Mouse (Mus musculus) hindbrain, embryonic 11.5 days (tissue): ENCODE results near the gene Negr1. TPM values are rescaled to one million over a fixed set of nuclear protein-coding genes. Genes with fewer than 3 reads are reported as not detected.
A peak's percentile ranks its signal among the peaks of the same experiment; 100 is the strongest.

Experiments
- ATAC-seq: fragments of 200-750 bp; cut with Nextera tagmentation; 2 replicates; pipeline ENCODE4 v1.8.0; 2017; ENCODE audit warnings: mild to moderate bottlenecking, moderate TSS enrichment, moderate library complexity; ENCODE audit not compliant: low FRiP score
- DNase-seq: peaks from one replicate; pipeline ENCODE4 v3.0.0-alpha.2; 2015; ENCODE audit warnings: low spot score
- H3K27ac ChIP-seq: fragments of 300-500 bp; sonication (generic); 2 replicates; pipeline ENCODE4 v1.5.1; 2014; ENCODE audit warnings: mild to moderate bottlenecking, low read depth, low read length
- H3K27me3 ChIP-seq: fragments of 300-500 bp; sonication (generic); 2 replicates; pipeline ENCODE4 v1.6.1; 2014; ENCODE audit warnings: mild to moderate bottlenecking, low read length, moderate library complexity, mixed read lengths; ENCODE audit not compliant: control insufficient read depth, insufficient read depth
- H3K36me3 ChIP-seq: fragments of 300-500 bp; sonication (generic); 2 replicates; pipeline ENCODE4 v1.6.1; 2014; ENCODE audit warnings: mild to moderate bottlenecking, low read length, moderate library complexity, mixed read lengths; ENCODE audit not compliant: control insufficient read depth, insufficient read depth
- H3K4me1 ChIP-seq: fragments of 300-500 bp; sonication (generic); replicated peaks from 2 replicates; pipeline ENCODE4 v1.6.1; 2014; ENCODE audit warnings: low read length, mixed read lengths; ENCODE audit not compliant: control insufficient read depth, insufficient read depth
- H3K4me2 ChIP-seq: fragments of 300-500 bp; sonication (generic); replicated peaks from 2 replicates; pipeline ENCODE4 v1.6.1; 2014; ENCODE audit warnings: mild to moderate bottlenecking, low read depth, low read length
- H3K4me3 ChIP-seq: fragments of 300-500 bp; sonication (generic); 2 replicates; pipeline ENCODE4 v1.5.1; 2014; ENCODE audit warnings: low read depth, low read length
- H3K9ac ChIP-seq: fragments of 300-500 bp; sonication (generic); 2 replicates; pipeline ENCODE4 v1.6.1; 2014; ENCODE audit warnings: low read depth, low read length
- H3K9me3 ChIP-seq: fragments of 300-500 bp; sonication (generic); 2 replicates; pipeline ENCODE4 v1.6.1; 2016; ENCODE audit warnings: low read length; ENCODE audit not compliant: control insufficient read depth
- WGBS: fragments of 180-500 bp; shearing (Covaris S2); extraction: QIAGEN DNeasy Blood & Tissue Kit; methylation state at CpG from one replicate; pipeline ENCODE4 v1.1.7; 2014; 5-methylcytosine and 5-hydroxymethylcytosine counted together
- polyA plus RNA-seq: library from polyadenylated mRNA; unstranded; fragments of >200 nt; fragmentation: Nextera tagmentation; extraction: Ambion mirVana; gene quantifications from 2 replicates; pipeline ENCODE4 v1.2.1, GENCODE M21; 2014

Gene Negr1
- polyA plus RNA-seq, 1 experiment from 2014 or later, result 7.7 TPM

GRCm38 (mm10) chr3:156992811-156993210 is 431.2 kb downstream of the Negr1 start:
- no peaks in the 10 kb centered on the region for H3K9me3 ChIP-seq
- no peak overlapping the region for H3K9ac ChIP-seq
- WGBS, result 86% methylated on average over 1 of the region's 1 CpGs
- no peaks in the 10 kb centered on the region for H3K36me3 ChIP-seq
- H3K27me3 ChIP-seq, result no peaks in the 10 kb centered on the region
- no peak overlapping the region for H3K4me2 ChIP-seq
- H3K4me3 ChIP-seq, result no peak overlapping the region
- no peak overlapping the region for H3K27ac ChIP-seq
- no peaks in the 10 kb centered on the region for H3K4me1 ChIP-seq
- ATAC-seq, result no peak
- DNase-seq, result no peak

GRCm38 (mm10) chr3:156999177-156999808 is 437.7 kb downstream of the Negr1 start:
- no peaks in the 10 kb centered on the region for H3K4me1 ChIP-seq
- WGBS, result 83% methylated on average over 5 of the region's 5 CpGs
- H3K27me3 ChIP-seq, result no peaks in the 10 kb centered on the region
- H3K4me3 ChIP-seq, result no peak overlapping the region
- no peaks in the 10 kb centered on the region for H3K9me3 ChIP-seq
- no peak overlapping the region for H3K4me2 ChIP-seq
- ATAC-seq (no peak), DNase-seq (no peak)
- H3K9ac ChIP-seq, result no peak overlapping the region
- H3K27ac ChIP-seq, result no peak overlapping the region
- H3K36me3 ChIP-seq, result no peaks in the 10 kb centered on the region

- Histone ChIP-seq H3K27me3 (no peaks in the 10 kb centered on the region), H3K27ac (no peak overlapping the region), H3K4me3 (no peak overlapping the region), H3K4me1 (no peaks in the 10 kb centered on the region), H3K4me2 (no peak overlapping the region), H3K9me3 (no peaks in the 10 kb centered on the region), H3K36me3 (no peaks in the 10 kb centered on the region), H3K9ac (no peak overlapping the region)
- 87% methylated on average over 2 of the region's 2 CpGs for WGBS
- no peak for ATAC-seq
- no peak for DNase-seq
Observed at GRCm38 (mm10) chr3:157021632-157022031, 460.0 kb downstream of the Negr1 start.

GRCm38 (mm10) chr3:157024580-157024979 is 463.0 kb downstream of the Negr1 start:
- Histone ChIP-seq H3K27me3 (no peaks in the 10 kb centered on the region), H3K9me3 (no peaks in the 10 kb centered on the region), H3K27ac (no peak overlapping the region), H3K36me3 (no peaks in the 10 kb centered on the region), H3K4me3 (no peak overlapping the region), H3K4me2 (no peak overlapping the region), H3K4me1 (no peaks in the 10 kb centered on the region), H3K9ac (no peak overlapping the region)
- ATAC-seq, result no peak
- no peak for DNase-seq
- WGBS, result 84% methylated on average over 6 of the region's 6 CpGs

- Histone ChIP-seq H3K36me3 (no peaks in the 10 kb centered on the region), H3K9ac (no peak overlapping the region), H3K27ac (no peak overlapping the region), H3K9me3 (no peaks in the 10 kb centered on the region), H3K4me3 (no peak overlapping the region), H3K27me3 (no peaks in the 10 kb centered on the region), H3K4me1 (no peaks in the 10 kb centered on the region), H3K4me2 (no peak overlapping the region)
- WGBS, result 64% methylated on average over 4 of the region's 4 CpGs
- DNase-seq (no peak), ATAC-seq (0 out of 2 replicates have a peak, but pooled peaks have one; percentile 5)
Observed at GRCm38 (mm10) chr3:157031513-157032142, 470.0 kb downstream of the Negr1 start.

- Histone ChIP-seq H3K4me3 (no peak overlapping the region), H3K4me2 (no peak overlapping the region), H3K36me3 (no peaks in the 10 kb centered on the region), H3K27me3 (no peaks in the 10 kb centered on the region), H3K9ac (no peak overlapping the region), H3K9me3 (no peaks in the 10 kb centered on the region), H3K4me1 (no peaks in the 10 kb centered on the region), H3K27ac (no peak overlapping the region)
- no peak for ATAC-seq
- no peak for DNase-seq
- WGBS, result 81% methylated on average over 6 of the region's 6 CpGs
Observed at GRCm38 (mm10) chr3:157036016-157036415, 474.4 kb downstream of the Negr1 start.

- H3K4me3 ChIP-seq, result no peak overlapping the region
- H3K4me2 ChIP-seq, result no peak overlapping the region
- no peaks in the 10 kb centered on the region for H3K27me3 ChIP-seq
- 53% methylated on average over 1 of the region's 1 CpGs for WGBS
- ATAC-seq (no peak), DNase-seq (no peak)
- no peaks in the 10 kb centered on the region for H3K4me1 ChIP-seq
- no peak overlapping the region for H3K9ac ChIP-seq
- H3K27ac ChIP-seq, result no peak overlapping the region
- H3K36me3 ChIP-seq, result no peaks in the 10 kb centered on the region
- H3K9me3 ChIP-seq, result no peaks in the 10 kb centered on the region
Observed at GRCm38 (mm10) chr3:157036568-157036967, 475.0 kb downstream of the Negr1 start.

- no peak overlapping the region for H3K4me2 ChIP-seq
- H3K9ac ChIP-seq, result no peak overlapping the region
- no peak overlapping the region for H3K27ac ChIP-seq
- H3K4me1 ChIP-seq, result no peaks in the 10 kb centered on the region
- DNase-seq (no peak), ATAC-seq (no peak)
- no peaks in the 10 kb centered on the region for H3K9me3 ChIP-seq
- 74% methylated on average over 5 of the region's 5 CpGs for WGBS
- no peaks in the 10 kb centered on the region for H3K27me3 ChIP-seq
- no peaks in the 10 kb centered on the region for H3K36me3 ChIP-seq
- no peak overlapping the region for H3K4me3 ChIP-seq
Observed at GRCm38 (mm10) chr3:157040619-157041018, 479.0 kb downstream of the Negr1 start.

- Histone ChIP-seq H3K4me1 (no peaks in the 10 kb centered on the region), H3K27me3 (no peaks in the 10 kb centered on the region), H3K9ac (no peak overlapping the region), H3K27ac (no peak overlapping the region), H3K4me2 (no peak overlapping the region), H3K9me3 (no peaks in the 10 kb centered on the region), H3K4me3 (no peak overlapping the region), H3K36me3 (no peaks in the 10 kb centered on the region)
- 93% methylated on average over 2 of the region's 2 CpGs for WGBS
- no peak for ATAC-seq
- DNase-seq, result no peak
Observed at GRCm38 (mm10) chr3:157044565-157044964, 483.0 kb downstream of the Negr1 start.
